Mouse (Mus musculus): ENCODE data around the gene Trpc5. TPM values are rescaled to one million over a fixed set of nuclear protein-coding genes. Genes with fewer than 3 reads are reported as not detected.

Trpc5 gene
- total and polyA plus RNA-seq, 2 experiments, result not detected

DNA sequence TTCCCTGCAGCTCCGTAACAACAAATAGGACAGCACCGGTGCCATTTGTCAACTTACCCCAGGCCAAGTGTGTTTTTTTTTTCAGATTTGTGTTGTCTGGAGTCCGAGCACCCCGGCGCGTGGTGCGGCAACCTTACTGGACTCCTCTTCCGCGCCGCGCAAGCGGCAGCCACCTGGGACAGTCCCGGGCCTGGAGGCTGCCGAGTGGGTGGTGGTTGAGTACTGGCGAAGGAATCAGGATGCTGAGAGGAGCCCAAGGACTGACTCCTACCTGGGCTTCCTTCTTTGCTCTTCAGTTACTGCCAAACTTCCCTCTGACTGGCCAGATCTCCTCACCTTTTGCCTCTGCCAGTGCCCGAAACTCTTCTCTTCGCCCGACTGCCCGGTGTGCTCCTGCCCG is 238 bp downstream of the Trpc5 start:
- no peaks in the 10 kb centered on the region for H3K36me3 ChIP-seq (ENCODE audit: control insufficient read depth, insufficient read depth, low read length)
- no peak overlapping the region for H3K9ac ChIP-seq (ENCODE audit: low read depth, low read length)
- no peaks in the 10 kb centered on the region; the same call in 1 of the 2 replicates for H3K27me3 ChIP-seq (ENCODE audit: control insufficient read depth, insufficient read depth, low read length)
- no peaks in the 10 kb centered on the region for H3K79me2 ChIP-seq (ENCODE audit: control insufficient read depth, insufficient read depth, low read length)
- TF ChIP-seq POLR2A (IDR thresholded peaks at IDR 0.05; ENCODE audit: extremely low read depth, insufficient read depth, low read length) (no peak), CTCF (IDR thresholded peaks at IDR 0.05; ENCODE audit: low read depth, low read length) (no peak)
- DNase-seq (ENCODE audit: extremely low read depth, low read depth, low spot score), result no peak
- 9% methylated on average over 20 of the region's 20 CpGs for WGBS
- H3K4me1 ChIP-seq (ENCODE audit: control insufficient read depth, insufficient read depth, low read length), result no peaks in the 10 kb centered on the region
- no peak overlapping the region for H3K27ac ChIP-seq (replicated peaks; ENCODE audit: insufficient read depth, low read depth, low read length)
- H3K4me3 ChIP-seq (ENCODE audit: insufficient read depth, low read depth, low read length), result no peak overlapping the region

DNA sequence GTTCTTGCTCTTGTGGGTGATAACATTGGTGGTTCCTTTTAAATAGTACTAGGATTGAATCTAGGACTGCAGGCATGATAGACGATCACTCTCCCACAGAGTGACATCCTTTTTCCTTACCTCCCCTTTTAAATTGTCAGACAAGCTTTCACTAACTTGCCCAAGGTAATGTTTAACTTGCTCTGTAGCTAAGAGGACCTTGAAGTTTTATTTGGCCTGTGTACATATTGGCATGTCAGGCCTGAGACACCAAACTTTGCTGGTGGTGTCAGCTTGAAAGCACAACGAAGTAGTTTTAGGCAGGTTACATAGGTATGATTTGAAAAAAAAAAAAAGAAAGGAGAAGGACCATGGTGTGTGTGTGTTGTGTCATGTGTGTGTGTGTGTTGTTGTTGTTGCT is 35.8 kb downstream of the Trpc5 start:
- H3K9ac ChIP-seq (ENCODE audit: low read depth, low read length), result no peak overlapping the region
- no peaks in the 10 kb centered on the region for H3K79me2 ChIP-seq (ENCODE audit: control insufficient read depth, insufficient read depth, low read length)
- WGBS, result 26% methylated on average over 2 of the region's 2 CpGs
- H3K27me3 ChIP-seq (ENCODE audit: control insufficient read depth, insufficient read depth, low read length), result no peaks in the 10 kb centered on the region
- TF ChIP-seq POLR2A (IDR thresholded peaks at IDR 0.05; ENCODE audit: extremely low read depth, insufficient read depth, low read length) (no peak), CTCF (IDR thresholded peaks at IDR 0.05; ENCODE audit: low read depth, low read length) (no peak)
- DNase-seq (ENCODE audit: extremely low read depth, low read depth, low spot score), result peak; percentile 67
- no peak overlapping the region for H3K4me3 ChIP-seq (ENCODE audit: insufficient read depth, low read depth, low read length)
- no peaks in the 10 kb centered on the region for H3K4me1 ChIP-seq (ENCODE audit: control insufficient read depth, insufficient read depth, low read length)
- H3K27ac ChIP-seq (replicated peaks; ENCODE audit: insufficient read depth, low read depth, low read length), result no peak overlapping the region
- no peaks in the 10 kb centered on the region for H3K36me3 ChIP-seq (ENCODE audit: control insufficient read depth, insufficient read depth, low read length)

DNA sequence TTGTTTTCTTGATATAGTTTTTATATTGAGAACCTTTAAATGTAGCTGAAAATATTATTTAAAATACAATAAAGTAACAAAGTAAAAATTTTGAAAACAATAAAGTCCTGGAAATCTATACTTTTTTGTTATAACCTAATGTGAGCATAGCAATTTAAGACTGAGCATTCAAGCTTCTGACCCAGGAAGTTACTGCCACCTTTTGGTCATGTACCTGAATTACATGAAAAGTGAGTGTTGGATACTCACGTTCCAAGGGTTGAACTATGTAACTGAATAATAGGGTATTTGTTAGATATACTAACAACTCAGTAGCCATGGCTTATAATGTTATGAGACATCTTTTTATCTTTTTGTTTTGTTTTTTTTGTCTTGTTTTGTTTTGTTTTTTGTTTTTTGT is 42.6 kb downstream of the Trpc5 start:
- Histone ChIP-seq H3K27me3 (ENCODE audit: control insufficient read depth, insufficient read depth, low read length) (no peaks in the 10 kb centered on the region), H3K4me1 (ENCODE audit: control insufficient read depth, insufficient read depth, low read length) (no peaks in the 10 kb centered on the region), H3K9ac (ENCODE audit: low read depth, low read length) (no peak overlapping the region), H3K36me3 (ENCODE audit: control insufficient read depth, insufficient read depth, low read length) (no peaks in the 10 kb centered on the region), H3K27ac (replicated peaks; ENCODE audit: insufficient read depth, low read depth, low read length) (no peak overlapping the region), H3K4me3 (ENCODE audit: insufficient read depth, low read depth, low read length) (no peak overlapping the region), H3K79me2 (ENCODE audit: control insufficient read depth, insufficient read depth, low read length) (no peaks in the 10 kb centered on the region)
- WGBS, result 4% methylated on average over 1 of the region's 1 CpGs
- peak; percentile 50 for DNase-seq (ENCODE audit: extremely low read depth, low read depth, low spot score)
- TF ChIP-seq CTCF (IDR thresholded peaks at IDR 0.05; ENCODE audit: low read depth, low read length) (peak; percentile 38; the same call in 1 of the 2 replicates), POLR2A (IDR thresholded peaks at IDR 0.05; ENCODE audit: extremely low read depth, insufficient read depth, low read length) (no peak)

DNA sequence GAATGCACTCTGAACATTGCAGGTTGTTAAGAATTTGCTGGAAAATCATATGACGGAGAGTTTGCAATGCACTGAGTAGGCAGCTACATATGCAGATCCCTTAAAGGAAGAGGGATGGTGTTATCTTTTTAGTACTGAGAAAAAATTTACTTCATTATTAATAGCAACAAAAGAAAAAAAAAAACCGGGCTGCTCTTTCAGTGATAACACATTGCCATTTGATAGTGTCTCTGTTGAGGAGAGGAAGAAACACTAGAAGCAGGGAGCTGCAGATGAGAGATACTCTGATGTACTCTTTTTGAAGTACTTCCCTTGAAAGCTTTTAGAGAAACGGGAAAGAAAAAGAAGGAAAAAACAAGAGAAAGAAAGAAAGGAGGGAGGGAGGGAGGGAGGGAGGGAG is 43.2 kb downstream of the Trpc5 start:
- Histone ChIP-seq H3K9ac (ENCODE audit: low read depth, low read length) (no peak overlapping the region), H3K79me2 (ENCODE audit: control insufficient read depth, insufficient read depth, low read length) (no peaks in the 10 kb centered on the region), H3K4me1 (ENCODE audit: control insufficient read depth, insufficient read depth, low read length) (no peaks in the 10 kb centered on the region), H3K4me3 (ENCODE audit: insufficient read depth, low read depth, low read length) (no peak overlapping the region), H3K27ac (replicated peaks; ENCODE audit: insufficient read depth, low read depth, low read length) (no peak overlapping the region), H3K27me3 (ENCODE audit: control insufficient read depth, insufficient read depth, low read length) (no peaks in the 10 kb centered on the region), H3K36me3 (ENCODE audit: control insufficient read depth, insufficient read depth, low read length) (no peaks in the 10 kb centered on the region)
- TF ChIP-seq POLR2A (IDR thresholded peaks at IDR 0.05; ENCODE audit: extremely low read depth, insufficient read depth, low read length), result no peak
- no peak for TF ChIP-seq CTCF (IDR thresholded peaks at IDR 0.05; ENCODE audit: low read depth, low read length)
- 52% methylated on average over 2 of the region's 3 CpGs for WGBS
- no peak for DNase-seq (ENCODE audit: extremely low read depth, low read depth, low spot score)

DNA sequence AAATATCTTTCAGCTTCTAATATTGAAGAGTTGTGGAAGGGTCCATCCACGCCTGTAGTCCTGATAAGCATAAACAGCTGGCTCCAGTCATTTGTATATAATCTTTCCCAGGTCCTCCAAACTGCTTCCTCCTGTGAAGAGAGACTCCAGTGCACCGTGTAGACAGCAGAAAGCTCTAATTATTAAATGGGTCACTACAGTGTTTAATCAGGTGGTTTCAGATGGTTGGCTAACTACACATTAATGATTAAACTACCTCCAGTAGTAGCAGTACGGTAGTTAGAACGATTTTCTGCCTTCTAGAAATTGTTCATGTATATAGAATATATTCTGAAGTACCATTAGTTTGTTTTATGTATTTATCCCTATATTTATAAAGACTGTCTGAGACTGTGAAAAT is 75.2 kb downstream of the Trpc5 start:
- peak; percentile 62 for DNase-seq (ENCODE audit: extremely low read depth, low read depth, low spot score)
- WGBS, result 10% methylated on average over 4 of the region's 4 CpGs

DNA sequence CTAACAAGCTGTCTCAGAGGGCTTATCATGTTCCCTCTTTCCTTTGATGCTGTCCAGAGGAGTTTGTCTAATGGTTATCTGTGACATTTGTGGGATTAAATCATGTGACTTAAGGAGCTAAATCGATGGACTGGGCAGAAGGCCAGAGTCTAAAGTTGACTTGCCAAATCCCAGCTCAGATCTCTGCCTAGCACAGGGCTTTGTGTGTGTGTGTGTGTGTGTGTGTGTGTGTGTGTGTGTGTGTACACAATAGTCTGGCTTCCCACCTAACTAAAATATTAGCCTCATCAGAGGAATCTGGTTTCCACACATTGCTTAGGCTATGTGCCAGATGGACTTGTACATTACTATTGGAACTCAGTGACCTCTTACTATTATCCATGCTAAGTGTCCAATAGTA is 151.5 kb downstream of the Trpc5 start:
- Histone ChIP-seq H3K27me3 (ENCODE audit: control insufficient read depth, insufficient read depth, low read length) (no peaks in the 10 kb centered on the region), H3K4me1 (ENCODE audit: control insufficient read depth, insufficient read depth, low read length) (no peaks in the 10 kb centered on the region), H3K4me3 (ENCODE audit: insufficient read depth, low read depth, low read length) (no peak overlapping the region), H3K9ac (ENCODE audit: low read depth, low read length) (no peak overlapping the region), H3K36me3 (ENCODE audit: control insufficient read depth, insufficient read depth, low read length) (no peaks in the 10 kb centered on the region), H3K27ac (replicated peaks; ENCODE audit: insufficient read depth, low read depth, low read length) (no peak overlapping the region), H3K79me2 (ENCODE audit: control insufficient read depth, insufficient read depth, low read length) (no peaks in the 10 kb centered on the region)
- WGBS, result 7% methylated on average over 1 of the region's 1 CpGs
- TF ChIP-seq CTCF (IDR thresholded peaks at IDR 0.05; ENCODE audit: low read depth, low read length) (no peak), POLR2A (IDR thresholded peaks at IDR 0.05; ENCODE audit: extremely low read depth, insufficient read depth, low read length) (no peak)
- DNase-seq (ENCODE audit: extremely low read depth, low read depth, low spot score), result peak; percentile 91

More for the DNA sequence above, 75.2 kb downstream of the Trpc5 start:
- no peak overlapping the region for H3K4me3 ChIP-seq (ENCODE audit: insufficient read depth, low read depth, low read length)
- no peaks in the 10 kb centered on the region for H3K36me3 ChIP-seq (ENCODE audit: control insufficient read depth, insufficient read depth, low read length)
- H3K4me1 ChIP-seq (ENCODE audit: control insufficient read depth, insufficient read depth, low read length), result no peaks in the 10 kb centered on the region
- H3K9ac ChIP-seq (ENCODE audit: low read depth, low read length), result no peak overlapping the region
- no peak overlapping the region for H3K27ac ChIP-seq (replicated peaks; ENCODE audit: insufficient read depth, low read depth, low read length)
- TF ChIP-seq CTCF (IDR thresholded peaks at IDR 0.05; ENCODE audit: low read depth, low read length), result no peak
- H3K27me3 ChIP-seq (ENCODE audit: control insufficient read depth, insufficient read depth, low read length), result no peaks in the 10 kb centered on the region
- no peaks in the 10 kb centered on the region for H3K79me2 ChIP-seq (ENCODE audit: control insufficient read depth, insufficient read depth, low read length)
